Mouse (Mus musculus) heart, embryonic 16.5 days (tissue): Measurements from ENCODE around the gene Fgf22. TPM values are rescaled to one million over a fixed set of nuclear protein-coding genes. Genes with fewer than 3 reads are reported as not detected.

Experiments
- polyA plus RNA-seq: library from polyadenylated mRNA; unstranded; fragments of >200 nt; fragmentation: Nextera tagmentation; extraction: Ambion mirVana; gene quantifications from 2 replicates; pipeline ENCODE4 v1.2.1, GENCODE M21; 2015

Gene Fgf22
- polyA plus RNA-seq, 1 experiment from 2014 or later = 0.13 TPM

Other genes with a start within 250 kb of the Fgf22 start
- 6.7 and 9.8 TPM in 2 replicates for gene Plpp2, start 221.3 kb upstream of the Fgf22 start, polyA plus RNA-seq
- 26.5 and 28.1 TPM in 2 replicates for gene Mier2, start 199.9 kb upstream of the Fgf22 start, polyA plus RNA-seq
- not detected in 2 replicates for gene Theg, start 167.7 kb upstream of the Fgf22 start, polyA plus RNA-seq
- 0.05 TPM in 1 of 2 replicates, not detected in the other for gene C2cd4c, start 141.1 kb upstream of the Fgf22 start, polyA plus RNA-seq
- 2.0 and 2.6 TPM in 2 replicates for gene Shc2, start 117.2 kb upstream of the Fgf22 start, polyA plus RNA-seq
- gene Odf3l2, start 109.3 kb upstream of the Fgf22 start, polyA plus RNA-seq = not detected in 2 replicates
- 1.4 and 1.8 TPM in 2 replicates for gene Madcam1, start 90.5 kb upstream of the Fgf22 start, polyA plus RNA-seq
- gene Tpgs1, start 85.7 kb upstream of the Fgf22 start, polyA plus RNA-seq = 45.5 and 47.0 TPM in 2 replicates
- 98.0 and 101 TPM in 2 replicates for gene Cdc34, start 72.9 kb upstream of the Fgf22 start, polyA plus RNA-seq
- 1.1 and 1.3 TPM in 2 replicates for gene Gzmm, start 66.1 kb upstream of the Fgf22 start, polyA plus RNA-seq
- 1,046 and 1,072 TPM in 2 replicates for gene Bsg, start 50.6 kb upstream of the Fgf22 start, polyA plus RNA-seq
- gene Hcn2, start 38.4 kb upstream of the Fgf22 start, polyA plus RNA-seq = not detected in 2 replicates
- gene Polrmt, start 8.5 kb upstream of the Fgf22 start, polyA plus RNA-seq = 36.1 and 36.3 TPM in 2 replicates
- gene Rnf126, start 11.9 kb downstream of the Fgf22 start, polyA plus RNA-seq = 56.0 and 57.4 TPM in 2 replicates
- 22.6 and 26.7 TPM in 2 replicates for gene Fstl3, start 22.2 kb downstream of the Fgf22 start, polyA plus RNA-seq
- 2.9 and 7.9 TPM in 2 replicates for gene Prss57, start 35.9 kb downstream of the Fgf22 start, polyA plus RNA-seq
- 59.6 and 67.6 TPM in 2 replicates for gene Palm, start 38.5 kb downstream of the Fgf22 start, polyA plus RNA-seq
- 1.8 and 1.9 TPM in 2 replicates for gene Misp, start 65.9 kb downstream of the Fgf22 start, polyA plus RNA-seq
- gene Ptbp1, start 99.4 kb downstream of the Fgf22 start, polyA plus RNA-seq = 125 and 146 TPM in 2 replicates
- gene Prtn3, start 119.4 kb downstream of the Fgf22 start, polyA plus RNA-seq = 1.2 and 1.9 TPM in 2 replicates
- gene Plppr3, start 119.6 kb downstream of the Fgf22 start, polyA plus RNA-seq = 9.1 and 9.8 TPM in 2 replicates
- 0.20 and 1.1 TPM in 2 replicates for gene Elane, start 131.2 kb downstream of the Fgf22 start, polyA plus RNA-seq
- gene Cfd, start 135.8 kb downstream of the Fgf22 start, polyA plus RNA-seq = not detected in 2 replicates
- 44.9 and 45.2 TPM in 2 replicates for gene Med16, start 153.8 kb downstream of the Fgf22 start, polyA plus RNA-seq
- 2.4 and 13.2 TPM in 2 replicates for gene Gm26602, start 155.8 kb downstream of the Fgf22 start, polyA plus RNA-seq
- 0.49 and 0.64 TPM in 2 replicates for gene Kiss1r, start 161.9 kb downstream of the Fgf22 start, polyA plus RNA-seq
- gene R3hdm4, start 166.1 kb downstream of the Fgf22 start, polyA plus RNA-seq = 112 and 114 TPM in 2 replicates
- gene Arid3a, start 172.0 kb downstream of the Fgf22 start, polyA plus RNA-seq = 1.5 and 2.3 TPM in 2 replicates
- gene Wdr18, start 205.1 kb downstream of the Fgf22 start, polyA plus RNA-seq = 69.6 TPM in 2 replicates
- gene Grin3b, start 215.6 kb downstream of the Fgf22 start, polyA plus RNA-seq = 0.25 and 0.35 TPM in 2 replicates
- gene Tmem259, start 229.3 kb downstream of the Fgf22 start, polyA plus RNA-seq = 10.6 and 13.5 TPM in 2 replicates
- gene Cnn2, start 233.5 kb downstream of the Fgf22 start, polyA plus RNA-seq = 218 and 255 TPM in 2 replicates
- 3.2 TPM in 2 replicates for gene Abca7, start 241.4 kb downstream of the Fgf22 start, polyA plus RNA-seq